Mouse (Mus musculus): ENCODE measurements at regions not wholly inside any gene's neighbourhood (a gene's known extent, or its start where the extent isn't known, plus 50 kb on each side); places are given as distances from the start of the nearest gene placed in this dataset. TPM values are rescaled to one million over a fixed set of nuclear protein-coding genes. Genes with fewer than 3 reads are reported as not detected.

DNA sequence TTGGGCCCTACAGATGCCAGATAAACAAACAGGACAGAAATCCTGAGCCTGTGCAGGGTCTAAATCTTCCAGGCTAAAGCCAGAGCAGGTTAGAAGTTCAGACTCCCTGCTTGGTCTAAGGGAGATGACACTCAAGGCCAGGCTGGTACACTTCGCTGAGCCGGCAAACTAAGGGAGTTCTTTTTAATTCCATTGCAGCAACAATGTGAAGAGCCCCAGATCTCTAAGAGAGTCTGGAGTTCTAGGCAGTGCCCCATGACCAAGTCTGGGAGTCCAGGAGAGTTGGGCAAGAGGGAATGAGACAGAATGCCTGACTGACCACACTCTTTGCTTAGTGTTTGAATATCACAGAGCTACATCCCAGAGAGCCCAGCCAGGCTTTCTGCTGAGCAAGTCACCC lies 52.5 kb upstream of the Adgra1 start:
- no peaks in the 10 kb centered on the region for H3K9me3 ChIP-seq (ENCODE audit: low read length)
- WGBS, result 76% methylated on average over 2 of the region's 2 CpGs
- no peak overlapping the region for H3K4me3 ChIP-seq (ENCODE audit: low read length)
- no peak overlapping the region for H3K9ac ChIP-seq (replicated peaks; ENCODE audit: low read length)
- no peak for ATAC-seq (ENCODE audit: low FRiP score, low TSS enrichment)
- no peak overlapping the region for H3K27ac ChIP-seq (ENCODE audit: low read length)
- no peaks in the 10 kb centered on the region for H3K36me3 ChIP-seq (ENCODE audit: insufficient read depth, low read length)
- no peaks in the 10 kb centered on the region for H3K4me1 ChIP-seq (ENCODE audit: insufficient read depth, low read length)
- no peaks in the 10 kb centered on the region for H3K27me3 ChIP-seq (ENCODE audit: insufficient read depth, low read length)
- no peak overlapping the region for H3K4me2 ChIP-seq (replicated peaks; ENCODE audit: low read depth, low read length)

Small RNAs in the stretch of these regions (microRNA-seq; reads per million reads assigned to microRNA genes)
- gene Mir6401, result not detected
